Mouse (Mus musculus): ENCODE results near the gene Tff2. TPM values are rescaled to one million over a fixed set of nuclear protein-coding genes. Genes with fewer than 3 reads are reported as not detected.

Tff2 gene
- total RNA-seq, 2 experiments from 2014 or later = not detected

Other genes with a start within 250 kb of the Tff2 start
- gene Glp1r, start 242.5 kb downstream of the Tff2 start, total RNA-seq (2021) = not detected
- not detected for gene Umodl1, start 189.6 kb downstream of the Tff2 start, total RNA-seq (2021)
- gene Abcg1, start 86.6 kb downstream of the Tff2 start, total RNA-seq (2021) = 1 to 10 TPM; 1.6 to 1.7 TPM
- gene Tff3, start 14.6 kb downstream of the Tff2 start, total RNA-seq (2021) = not detected
- gene Tff1, start 21.0 kb upstream of the Tff2 start, total RNA-seq (2021) = not detected
- not detected for gene Tmprss3, start 54.7 kb upstream of the Tff2 start, total RNA-seq (2021)
- not detected for gene Ubash3a, start 63.6 kb upstream of the Tff2 start, total RNA-seq (2021)
- gene Rsph1, start 133.1 kb upstream of the Tff2 start, total RNA-seq (2021) = 10 to 100 TPM in 1 of 2 experiments, 1 to 10 TPM in 1; 2.4 to 11.6 TPM
- 1 to 10 TPM; 3.7 to 5.9 TPM for gene Slc37a1, start 142.5 kb upstream of the Tff2 start, total RNA-seq (2021)
- gene Pde9a, start 241.9 kb upstream of the Tff2 start, total RNA-seq (2021) = 1 to 10 TPM in 1 of 2 experiments, under 1 TPM in 1; 1.00 to 1.6 TPM